ENCODE assay signal across 10 mouse cellular contexts in genomic region chr11:58057455-58057854, GRCm38 (mm10). TPM values are rescaled to one million over a fixed set of nuclear protein-coding genes. Genes with fewer than 3 reads are reported as not detected.
DNase-seq lines count a peak whose midpoint lies in the region; ATAC-seq and TF ChIP-seq lines count a peak whose summit lies in the region.
"Had no signal": no experiment of that assay in that cellular context is flagged by ENCODE, and none has a peak within 500 bp of the region (broad histone marks: within the 10 kb centered on the region; RNA-seq: fewer than 3 reads in every experiment).

No protein-coding gene starts in this region.

- TF ChIP-seq EP300 in ES-Bruce4 (IDR thresholded peaks at IDR 0.05; ENCODE audit: insufficient read depth, low read depth, low read length): no peak

- intact Hi-C loops in left cerebral cortex, postnatal 10 days (cut with DNase I): loop anchor here (5.0 kb wide), 2 partner anchors 45 to 105 kb away; no protein-coding TSS in a partner anchor

- peaks cover 6% of the 10 kb centered on the region for H3K36me3 ChIP-seq in kidney, adult 2 months (ENCODE audit: control insufficient read depth, insufficient read depth, low read length)
- H3K36me3 ChIP-seq in kidney, embryonic 14.5 days (ENCODE audit: control insufficient read depth, insufficient read depth, low read length): peaks cover 72% of the 10 kb centered on the region
- H3K36me3 ChIP-seq in ES-Bruce4 (ENCODE audit: control insufficient read depth, insufficient read depth, low read length, poor library complexity, severe bottlenecking): peaks cover 68% of the 10 kb centered on the region

- TF ChIP-seq POLR2A in kidney, adult 2 months (IDR thresholded peaks at IDR 0.05; ENCODE audit: low read depth, low read length): no peak
- no peak for TF ChIP-seq POLR2A in ES-Bruce4 (IDR thresholded peaks at IDR 0.05; ENCODE audit: insufficient read depth, low read length)

- ATAC-seq in kidney, embryonic 14.5 days (ENCODE audit: low FRiP score, low TSS enrichment): no peak
- peak; percentile 50; the same call in 1 of the 2 replicates for ATAC-seq in erythroid progenitor cell, adult 5-6 weeks (replicated peaks; ENCODE audit: low FRiP score, poor library complexity, severe bottlenecking)

- no peaks in the 10 kb centered on the region for H3K4me1 ChIP-seq in kidney, adult 2 months (ENCODE audit: control insufficient read depth, insufficient read depth, low read length)
- H3K4me1 ChIP-seq in kidney, embryonic 14.5 days (ENCODE audit: control insufficient read depth, insufficient read depth, low read length): no peaks in the 10 kb centered on the region
- no peaks in the 10 kb centered on the region for H3K4me1 ChIP-seq in ES-Bruce4 (ENCODE audit: control insufficient read depth, insufficient read depth, low read length)
- H3K4me1 ChIP-seq: megakaryocyte, embryonic 14.5 days had no signal

- H3K27me3 ChIP-seq in kidney, adult 2 months (replicated peaks; ENCODE audit: control insufficient read depth, insufficient read depth, low read length): no peaks in the 10 kb centered on the region
- H3K27me3 ChIP-seq in kidney, embryonic 14.5 days (ENCODE audit: control insufficient read depth, insufficient read depth, low read length): no peaks in the 10 kb centered on the region
- no peaks in the 10 kb centered on the region for H3K27me3 ChIP-seq in ES-Bruce4 (ENCODE audit: control insufficient read depth, insufficient read depth, low read length, poor library complexity, severe bottlenecking)
- H3K27me3 ChIP-seq: megakaryocyte, embryonic 14.5 days had no signal

- H3K4me3 ChIP-seq in kidney, adult 2 months (ENCODE audit: insufficient read depth, low read depth, low read length): no peak overlapping the region
- no peak overlapping the region for H3K4me3 ChIP-seq in kidney, embryonic 14.5 days (ENCODE audit: low read length)
- H3K4me3 ChIP-seq in ES-Bruce4 (ENCODE audit: low read depth, low read length): no peak overlapping the region
- H3K4me3 ChIP-seq: megakaryocyte, embryonic 14.5 days had no signal

- 28% methylated on average over 6 of the region's 6 CpGs for WGBS in kidney, adult 2 months
- WGBS in kidney, embryonic 14.5 days: 67% methylated on average over 6 of the region's 6 CpGs

- no peak overlapping the region for H3K4me2 ChIP-seq in kidney, embryonic 14.5 days (replicated peaks; ENCODE audit: low read depth, low read length)

- DNase-seq in kidney, adult 2 months: peak; percentile 46
- DNase-seq in adrenal gland, postnatal 10 days: peak; percentile 68
- peak; percentile 50 for DNase-seq in left cerebral cortex, postnatal 10 days (ENCODE audit: extremely low spot score in 1 of 2, low spot score in 2 of 2)
- DNase-seq in retina, embryonic 14.5 days (ENCODE audit: low spot score): peak; percentile 74
- no peak for DNase-seq in urinary bladder, adult 2 months (ENCODE audit: low spot score)

- H3K9ac ChIP-seq in kidney, embryonic 14.5 days (ENCODE audit: low read depth, low read length): no peak overlapping the region
- H3K9ac ChIP-seq in ES-Bruce4 (ENCODE audit: low read depth, poor library complexity, severe bottlenecking): no peak overlapping the region

- no peaks in the 10 kb centered on the region for H3K9me3 ChIP-seq in kidney, embryonic 14.5 days (ENCODE audit: control insufficient read depth, low read length)
- H3K9me3 ChIP-seq in ES-Bruce4 (replicated peaks; ENCODE audit: control insufficient read depth, insufficient read depth, low read length, poor library complexity, severe bottlenecking): no peaks in the 10 kb centered on the region
- H3K9me3 ChIP-seq: megakaryocyte, embryonic 14.5 days had no signal

- peak; percentile 75 for TF ChIP-seq CTCF in kidney, adult 2 months (conservative IDR thresholded peaks at IDR 0.05; ENCODE audit: insufficient read depth, insufficient read length, low read depth, low read length)
- TF ChIP-seq CTCF in ES-Bruce4 (IDR thresholded peaks at IDR 0.05; ENCODE audit: low read depth, low read length): peak; percentile 58

- no peak overlapping the region for H3K27ac ChIP-seq in kidney, adult 2 months (ENCODE audit: insufficient read depth, low read depth, low read length)
- H3K27ac ChIP-seq in kidney, embryonic 14.5 days (ENCODE audit: low read depth, low read length): no peak overlapping the region
- H3K27ac ChIP-seq in ES-Bruce4 (ENCODE audit: insufficient read depth, low read length): peak overlapping the region; percentile 12; the same call in 1 of the 2 replicates

RNA-seq across cellular contexts. Expression of gene Gm12248, which starts 35.5 kb away (rescaled TPM):
- polyA plus RNA-seq in kidney, adult 2 months (2012; rRNA removed): 0.16 TPM in 2 replicates
- not detected in 2 replicates for polyA plus RNA-seq in kidney, embryonic 14.5 days (2014; fragmentation: Nextera tagmentation; extraction: Ambion mirVana)
- polyA plus RNA-seq in ES-Bruce4 (2011; ENCODE audit: insufficient read depth, insufficient read length, low read depth, missing spikeins): not detected in 2 replicates
- not detected for total RNA-seq in adrenal gland, postnatal 10 days (2021)
- total RNA-seq in erythroid progenitor cell, adult 5-6 weeks (2015; ENCODE audit: low replicate concordance): not detected in 2 replicates
- 1.2 TPM in 1 of 2 replicates, not detected in the other for total RNA-seq in erythroid progenitor cell, adult 5-6 weeks (2017; ENCODE audit: low replicate concordance)
- total RNA-seq in left cerebral cortex, postnatal 10 days (2021): not detected
- polyA plus RNA-seq in urinary bladder, adult 2 months (2012; rRNA removed): not detected in 2 replicates
- total RNA-seq: gastrocnemius, postnatal 4 days had no signal

RNA-seq across cellular contexts. Expression of gene Cnot8, which starts 46.5 kb away (rescaled TPM):
- 43.8 and 47.2 TPM in 2 replicates for polyA plus RNA-seq in kidney, adult 2 months (2012; rRNA removed)
- polyA plus RNA-seq in kidney, embryonic 14.5 days (2014; fragmentation: Nextera tagmentation; extraction: Ambion mirVana): 62.0 and 89.1 TPM in 2 replicates
- polyA plus RNA-seq in ES-Bruce4 (2011; ENCODE audit: insufficient read depth, insufficient read length, low read depth, missing spikeins): 98.9 and 102 TPM in 2 replicates
- total RNA-seq in adrenal gland, postnatal 10 days (2021): 10 to 100 TPM; 42.9 to 49.3 TPM
- total RNA-seq in erythroid progenitor cell, adult 5-6 weeks (2015; ENCODE audit: low replicate concordance): 19.5 and 43.6 TPM in 2 replicates
- 22.5 and 29.1 TPM in 2 replicates for total RNA-seq in erythroid progenitor cell, adult 5-6 weeks (2017; ENCODE audit: low replicate concordance)
- total RNA-seq in left cerebral cortex, postnatal 10 days (2021): 10 to 100 TPM; 50.4 to 51.1 TPM
- 68.3 and 78.0 TPM in 2 replicates for polyA plus RNA-seq in urinary bladder, adult 2 months (2012; rRNA removed)

RNA-seq across cellular contexts. Expression of gene Larp1, which starts 48.6 kb away (rescaled TPM):
- polyA plus RNA-seq in kidney, adult 2 months (2012; rRNA removed): 35.3 and 36.8 TPM in 2 replicates
- 21.5 and 25.0 TPM in 2 replicates for polyA plus RNA-seq in kidney, embryonic 14.5 days (2014; fragmentation: Nextera tagmentation; extraction: Ambion mirVana)
- polyA plus RNA-seq in ES-Bruce4 (2011; ENCODE audit: insufficient read depth, insufficient read length, low read depth, missing spikeins): 164 and 167 TPM in 2 replicates
- total RNA-seq in adrenal gland, postnatal 10 days (2021): 10 to 100 TPM; 78.6 to 85.0 TPM
- total RNA-seq in erythroid progenitor cell, adult 5-6 weeks (2015; ENCODE audit: low replicate concordance): 32.4 and 35.6 TPM in 2 replicates
- 25.1 and 33.9 TPM in 2 replicates for total RNA-seq in erythroid progenitor cell, adult 5-6 weeks (2017; ENCODE audit: low replicate concordance)
- total RNA-seq in left cerebral cortex, postnatal 10 days (2021): 10 to 100 TPM; 86.2 to 89.1 TPM
- 31.1 and 42.6 TPM in 2 replicates for polyA plus RNA-seq in urinary bladder, adult 2 months (2012; rRNA removed)
